10 mouse cellular contexts compared by ENCODE assay signal in the genomic region with DNA sequence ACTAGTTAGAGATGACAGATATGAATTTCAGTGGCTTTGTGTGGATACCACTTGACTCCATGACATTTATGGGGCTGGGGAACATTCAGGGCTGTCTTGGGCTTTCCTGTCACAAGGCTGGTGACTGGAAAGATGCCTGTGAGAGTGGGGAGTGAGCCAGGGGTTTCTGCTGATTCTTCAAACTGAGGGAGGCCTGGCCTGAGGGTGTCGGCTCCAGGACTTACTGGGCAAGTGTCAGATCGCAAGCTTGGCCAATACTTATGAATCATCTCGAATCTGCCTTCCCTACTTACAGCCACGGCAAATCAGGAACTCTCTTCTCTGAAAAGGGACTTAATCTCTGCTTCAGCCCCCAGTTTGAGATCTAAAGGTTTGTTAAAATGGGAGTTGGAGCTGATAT. TPM values are rescaled to one million over a fixed set of nuclear protein-coding genes. Genes with fewer than 3 reads are reported as not detected.
DNase-seq lines count a peak whose midpoint lies in the region; ATAC-seq and TF ChIP-seq lines count a peak whose summit lies in the region.
"Had no signal": no experiment of that assay in that cellular context is flagged by ENCODE, and none has a peak within 500 bp of the region (broad histone marks: within the 10 kb centered on the region; RNA-seq: fewer than 3 reads in every experiment).

No protein-coding gene starts in this region.

- no peaks in the 10 kb centered on the region for H3K36me3 ChIP-seq in lung, embryonic 14.5 days (ENCODE audit: insufficient read depth)
- no peaks in the 10 kb centered on the region for H3K36me3 ChIP-seq in stomach, embryonic 16.5 days (ENCODE audit: control insufficient read depth, insufficient read depth, low read length)
- H3K36me3 ChIP-seq in hindbrain, embryonic 13.5 days, result peaks cover 9% of the 10 kb centered on the region
- H3K36me3 ChIP-seq: hindbrain, embryonic 15.5 days had no signal

- H3K4me1 ChIP-seq in lung, embryonic 14.5 days (ENCODE audit: insufficient read depth), result 0 out of 2 replicates have a peak, but pooled peaks cover 18% of the 10 kb centered on the region
- H3K4me1 ChIP-seq in stomach, embryonic 16.5 days (ENCODE audit: control insufficient read depth, insufficient read depth, low read length), result peaks cover 31% of the 10 kb centered on the region
- peaks cover 37% of the 10 kb centered on the region for H3K4me1 ChIP-seq in hindbrain, embryonic 13.5 days (replicated peaks)

- H3K4me3 ChIP-seq in lung, embryonic 14.5 days (ENCODE audit: low read depth, low read length), result no peak overlapping the region
- H3K4me3 ChIP-seq in stomach, embryonic 16.5 days (replicated peaks; ENCODE audit: low read length), result no peak overlapping the region
- no peak overlapping the region for H3K4me3 ChIP-seq in hindbrain, embryonic 13.5 days
- H3K4me3 ChIP-seq: hindbrain, embryonic 15.5 days; limb, embryonic 12.5 days had no signal

- no peak for ATAC-seq in lung, embryonic 14.5 days (ENCODE audit: insufficient read depth)
- no peak for ATAC-seq in stomach, embryonic 16.5 days (ENCODE audit: insufficient read depth, low FRiP score)
- ATAC-seq in hindbrain, embryonic 13.5 days (ENCODE audit: low FRiP score), result no peak

- no peak for TF ChIP-seq CTCF in lung, embryonic 14.5 days (IDR thresholded peaks at IDR 0.05; ENCODE audit: low read depth)

- peak; percentile 55 for DNase-seq in adrenal gland, adult 2 months
- no peak for DNase-seq in adrenal gland, postnatal 10 days
- DNase-seq in lung, embryonic 14.5 days, result peak; percentile 38
- DNase-seq in lung, adult 18-20 months, result no peak
- DNase-seq in gastrocnemius, postnatal 14 days, result peak; percentile 76
- DNase-seq in layer of hippocampus, adult 11-12 months (ENCODE audit: low spot score), result no peak

- no peak overlapping the region for H3K4me2 ChIP-seq in lung, embryonic 14.5 days
- no peak overlapping the region for H3K4me2 ChIP-seq in stomach, embryonic 16.5 days (ENCODE audit: low read depth, low read length)
- no peak overlapping the region for H3K4me2 ChIP-seq in hindbrain, embryonic 13.5 days
- H3K4me2 ChIP-seq: hindbrain, embryonic 15.5 days; limb, embryonic 12.5 days had no signal

- no peaks in the 10 kb centered on the region for H3K9me3 ChIP-seq in lung, embryonic 14.5 days (ENCODE audit: low read depth, low read length)
- H3K9me3 ChIP-seq in stomach, embryonic 16.5 days (replicated peaks; ENCODE audit: control insufficient read depth, low read length), result no peaks in the 10 kb centered on the region
- H3K9me3 ChIP-seq in hindbrain, embryonic 13.5 days, result no peaks in the 10 kb centered on the region
- H3K9me3 ChIP-seq: hindbrain, embryonic 15.5 days; limb, embryonic 12.5 days had no signal

- no peaks in the 10 kb centered on the region for H3K27me3 ChIP-seq in lung, embryonic 14.5 days (ENCODE audit: insufficient read depth, low read length)
- H3K27me3 ChIP-seq in stomach, embryonic 16.5 days (ENCODE audit: control insufficient read depth, insufficient read depth, low read length), result no peaks in the 10 kb centered on the region
- H3K27me3 ChIP-seq in hindbrain, embryonic 13.5 days, result no peaks in the 10 kb centered on the region
- H3K27me3 ChIP-seq: hindbrain, embryonic 15.5 days; limb, embryonic 12.5 days had no signal

- 53% methylated on average over 4 of the region's 4 CpGs for WGBS in lung, embryonic 14.5 days
- 46% methylated on average over 4 of the region's 4 CpGs for WGBS in stomach, embryonic 16.5 days
- 80% methylated on average over 4 of the region's 4 CpGs for WGBS in hindbrain, embryonic 13.5 days

- H3K27ac ChIP-seq in lung, embryonic 14.5 days (ENCODE audit: low read depth), result 0 out of 2 replicates have a peak overlapping the region, but pooled peaks have one; percentile 14
- H3K27ac ChIP-seq in stomach, embryonic 16.5 days (ENCODE audit: low read length), result peak overlapping the region; percentile 30; the same call in 1 of the 2 replicates
- no peak overlapping the region for H3K27ac ChIP-seq in hindbrain, embryonic 13.5 days
- H3K27ac ChIP-seq: hindbrain, embryonic 15.5 days; limb, embryonic 12.5 days had no signal

- H3K9ac ChIP-seq in lung, embryonic 14.5 days, result no peak overlapping the region
- H3K9ac ChIP-seq in stomach, embryonic 16.5 days (ENCODE audit: low read length), result no peak overlapping the region
- no peak overlapping the region for H3K9ac ChIP-seq in hindbrain, embryonic 13.5 days
- H3K9ac ChIP-seq: hindbrain, embryonic 15.5 days; limb, embryonic 12.5 days had no signal

- intact Hi-C loops in gastrocnemius, postnatal 14 days (cut with DNase I; ENCODE audit: low total_unique reads), result loop anchor here (10.0 kb wide), 1 partner anchor 62 kb away; no protein-coding TSS in a partner anchor

RNA-seq across cellular contexts. Expression of gene Nck2, which starts 18.3 kb away (rescaled TPM):
- total RNA-seq in adrenal gland, adult 2 months (2021), result 10 to 100 TPM; 25.5 to 29.4 TPM
- 30.5 and 33.4 TPM in 2 replicates for polyA plus RNA-seq in adrenal gland, adult 2 months (2012; rRNA removed)
- total RNA-seq in adrenal gland, postnatal 10 days (2021), result 10 to 100 TPM; 27.0 to 33.9 TPM
- 52.4 and 59.1 TPM in 2 replicates for polyA plus RNA-seq in lung, embryonic 14.5 days (2014; fragmentation: Nextera tagmentation; extraction: Ambion mirVana)
- total RNA-seq in gastrocnemius, postnatal 14 days (2021), result 10 to 100 TPM; 18.6 to 24.1 TPM
- 34.1 and 36.3 TPM in 2 replicates for polyA plus RNA-seq in stomach, embryonic 16.5 days (2015; fragmentation: Nextera tagmentation; extraction: Ambion mirVana)
- polyA plus RNA-seq in hindbrain, embryonic 13.5 days (2015; fragmentation: Nextera tagmentation; extraction: Ambion mirVana), result 37.1 and 42.7 TPM in 2 replicates

Comparison
In these comparisons a context has a peak if more than half of its experiments do, and no peak if none do; other contexts are left out.
1. DNase-seq: peak in adrenal gland, adult 2 months (single experiment), lung, embryonic 14.5 days (single experiment) and gastrocnemius, postnatal 14 days (single experiment); none in adrenal gland, postnatal 10 days (single experiment), lung, adult 18-20 months (0 of 2) and layer of hippocampus, adult 11-12 months (single experiment).